Mouse (Mus musculus) liver, postnatal 0 days (tissue): ENCODE measurements at regions not wholly inside any gene's neighbourhood (a gene's known extent, or its start where the extent isn't known, plus 50 kb on each side); places are given as distances from the start of the nearest gene placed in this dataset.

Experiments
- CTCF ChIP-seq: sonication (generic); IDR thresholded peaks from 2 replicates; pipeline ENCODE4 v1.5.1; 2016; ENCODE audit warnings: antibody characterized with exemption, low read depth
- EP300 ChIP-seq: IDR thresholded peaks from 2 replicates; pipeline ENCODE4 v1.6.1; 2016; ENCODE audit warnings: antibody characterized with exemption, low read depth, mild to moderate bottlenecking

DNA sequence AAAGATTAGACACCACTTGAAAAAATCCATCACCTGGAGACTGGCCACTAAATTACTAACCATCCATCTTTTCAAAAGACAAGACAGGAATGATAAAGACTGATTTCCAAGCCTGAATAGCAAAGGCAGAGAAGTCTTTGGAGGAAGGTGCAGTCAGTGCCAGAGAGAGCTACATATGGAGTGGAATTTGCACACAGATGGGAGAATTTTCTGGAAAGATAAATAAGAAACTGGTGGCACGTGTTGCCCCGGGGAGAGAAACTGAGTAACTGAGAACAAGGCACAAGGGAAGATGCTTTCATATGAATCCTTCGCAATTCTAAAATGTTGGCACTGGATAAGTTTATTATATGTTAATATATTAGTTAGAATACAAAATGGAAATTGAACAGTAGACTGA is 59.8 kb upstream of the Rasgrf1 start:
- TF ChIP-seq CTCF (no peak), EP300 (no peak)
